Mouse (Mus musculus): Measurements from ENCODE around the gene Uevld.

The Uevld gene

GRCm38 (mm10) chr7:46957831-46958691, at the start of gene Uevld:
Uevld (minus strand) TSS chr7:46958527.
- no peak for TF ChIP-seq GATA4 (IDR thresholded peaks at IDR 0.05; ENCODE audit: insufficient replicate concordance, low read length)

GRCm38 (mm10) chr7:47007818-47008167, 49.5 kb upstream of the Uevld start:
- no peak for TF ChIP-seq GATA4 (IDR thresholded peaks at IDR 0.05; ENCODE audit: insufficient replicate concordance, low read length)

GRCm38 (mm10) chr7:47007109-47007780, 48.9 kb upstream of the Uevld start:
- no peak for TF ChIP-seq GATA4 (IDR thresholded peaks at IDR 0.05; ENCODE audit: insufficient replicate concordance, low read length)

GRCm38 (mm10) chr7:47003411-47004115, 45.2 kb upstream of the Uevld start:
- no peak for TF ChIP-seq GATA4 (IDR thresholded peaks at IDR 0.05; ENCODE audit: insufficient replicate concordance, low read length)

GRCm38 (mm10) chr7:47001900-47002275, 43.6 kb upstream of the Uevld start:
- TF ChIP-seq GATA4 (IDR thresholded peaks at IDR 0.05; ENCODE audit: insufficient replicate concordance, low read length) = no peak

GRCm38 (mm10) chr7:47001125-47001899, 43.0 kb upstream of the Uevld start:
- no peak for TF ChIP-seq GATA4 (IDR thresholded peaks at IDR 0.05; ENCODE audit: insufficient replicate concordance, low read length)

- no peak for TF ChIP-seq GATA4 (IDR thresholded peaks at IDR 0.05; ENCODE audit: insufficient replicate concordance, low read length)
Measured at GRCm38 (mm10) chr7:47000644-47000983, 42.3 kb upstream of the Uevld start.

- no peak for TF ChIP-seq GATA4 (IDR thresholded peaks at IDR 0.05; ENCODE audit: insufficient replicate concordance, low read length)
Measured at GRCm38 (mm10) chr7:46999983-47000643, 41.8 kb upstream of the Uevld start.

GRCm38 (mm10) chr7:46998942-46999341, 40.6 kb upstream of the Uevld start:
- no peak for TF ChIP-seq GATA4 (IDR thresholded peaks at IDR 0.05; ENCODE audit: insufficient replicate concordance, low read length)

GRCm38 (mm10) chr7:46997644-46998395, 39.5 kb upstream of the Uevld start:
- TF ChIP-seq GATA4 (IDR thresholded peaks at IDR 0.05; ENCODE audit: insufficient replicate concordance, low read length) = no peak

- no peak for TF ChIP-seq GATA4 (IDR thresholded peaks at IDR 0.05; ENCODE audit: insufficient replicate concordance, low read length)
Measured at GRCm38 (mm10) chr7:46997008-46997407, 38.7 kb upstream of the Uevld start.

- no peak for TF ChIP-seq GATA4 (IDR thresholded peaks at IDR 0.05; ENCODE audit: insufficient replicate concordance, low read length)
Measured at GRCm38 (mm10) chr7:46995558-46995957, 37.2 kb upstream of the Uevld start.

GRCm38 (mm10) chr7:46993079-46993478, 34.8 kb upstream of the Uevld start:
- TF ChIP-seq GATA4 (IDR thresholded peaks at IDR 0.05; ENCODE audit: insufficient replicate concordance, low read length) = no peak

GRCm38 (mm10) chr7:46987073-46987472, 28.7 kb upstream of the Uevld start:
- TF ChIP-seq GATA4 (IDR thresholded peaks at IDR 0.05; ENCODE audit: insufficient replicate concordance, low read length) = no peak

Data from liver, adult (tissue).